Mouse (Mus musculus) T-helper 1 cell (primary cell): ENCODE results near the gene Zfp866.

Experiments
- in situ Hi-C: fragments of 300-600 bp; cut with MboI, MseI; formaldehyde crosslinking; loops from one replicate; pipeline ENCODE4 v1.15.1; 2025; ENCODE audit warnings: high pct_unique_total_duplicates

Zfp866 gene

DNA sequence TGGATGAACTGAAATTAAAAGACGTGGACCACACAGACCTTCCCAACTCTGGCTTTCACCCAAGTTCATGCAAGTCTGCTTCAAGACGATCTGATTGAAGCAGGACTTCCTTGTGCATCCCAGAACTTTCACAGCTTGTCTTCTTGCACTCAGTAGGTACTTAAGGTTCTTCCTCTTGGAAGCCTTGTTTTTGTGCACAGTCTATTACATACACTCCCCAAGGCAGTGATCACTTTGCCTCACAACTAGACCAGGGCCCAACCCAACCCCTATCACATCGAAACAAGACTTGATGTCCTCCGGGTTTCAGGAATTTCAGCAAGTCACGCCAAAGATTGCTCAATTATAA, 73.8 kb downstream of the Zfp866 start:
- in situ Hi-C loops: loop anchor here (5.0 kb wide), 1 partner anchor 75 kb away; the partner anchor contains the start of genes Atp13a1 and Zfp866

DNA sequence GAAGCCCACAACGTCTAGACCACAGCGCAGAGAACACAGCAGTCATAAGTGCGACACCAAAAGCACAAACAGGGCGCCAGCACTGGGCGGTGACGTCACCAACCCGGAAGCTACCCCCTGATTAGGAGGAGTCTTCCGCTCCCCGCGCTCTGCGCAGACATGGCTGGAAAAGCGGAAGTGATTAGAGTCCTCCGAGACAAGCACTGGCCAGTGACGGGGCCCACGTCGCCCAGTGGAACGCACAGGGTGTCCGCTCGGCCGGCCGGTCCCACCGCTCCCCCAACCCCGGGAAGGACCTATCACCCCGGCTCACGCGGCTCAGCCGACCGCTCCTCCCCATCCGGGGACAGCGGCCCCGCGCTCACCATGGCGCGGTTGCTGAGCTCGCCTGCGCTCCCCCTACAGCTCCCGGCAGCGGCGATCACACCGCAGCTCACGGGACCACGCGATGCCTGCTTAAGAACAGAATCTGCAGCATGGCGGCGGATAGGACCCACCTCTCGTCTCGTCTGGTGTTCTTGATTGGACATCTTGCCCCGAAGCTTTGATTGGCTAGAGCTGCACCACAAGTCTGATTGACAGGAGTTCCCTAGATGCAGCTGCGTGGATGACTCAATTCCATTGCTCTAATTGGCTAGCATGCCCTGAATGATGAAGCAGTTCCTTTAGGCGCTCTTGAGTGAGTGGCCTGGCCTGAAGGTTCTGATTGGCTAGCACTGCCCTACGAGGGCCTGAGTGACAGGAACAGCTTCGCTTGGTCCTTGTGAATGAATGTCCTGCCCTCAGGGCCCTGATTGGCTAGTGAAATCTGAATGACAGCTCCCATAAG, 74.4 kb downstream of the Zfp866 start:
- in situ Hi-C loops: loop anchor here (5.0 kb wide), 1 partner anchor 76 kb away; the partner anchor contains the start of genes Atp13a1 and Zfp866

GRCm38 (mm10) chr8:69715366-69715765, 75.6 kb downstream of the Zfp866 start:
- in situ Hi-C loops: loop anchor here (5.0 kb wide), 1 partner anchor 77 kb away; the partner anchor contains the start of genes Atp13a1 and Zfp866

- in situ Hi-C loops: loop anchor here (5.0 kb wide), 1 partner anchor 96 kb away; no protein-coding TSS in a partner anchor
Measured at GRCm38 (mm10) chr8:69713516-69713915, 77.5 kb downstream of the Zfp866 start.
